Mouse (Mus musculus) adipocyte (in vitro differentiated cells): Measurements from ENCODE around the gene Arhgap24.

ENCODE experiments used
- DNase-seq: peaks from one replicate; pipeline ENCODE4 v3.0.0-alpha.2; 2016; ENCODE audit warnings: low spot score

Arhgap24 gene

DNA sequence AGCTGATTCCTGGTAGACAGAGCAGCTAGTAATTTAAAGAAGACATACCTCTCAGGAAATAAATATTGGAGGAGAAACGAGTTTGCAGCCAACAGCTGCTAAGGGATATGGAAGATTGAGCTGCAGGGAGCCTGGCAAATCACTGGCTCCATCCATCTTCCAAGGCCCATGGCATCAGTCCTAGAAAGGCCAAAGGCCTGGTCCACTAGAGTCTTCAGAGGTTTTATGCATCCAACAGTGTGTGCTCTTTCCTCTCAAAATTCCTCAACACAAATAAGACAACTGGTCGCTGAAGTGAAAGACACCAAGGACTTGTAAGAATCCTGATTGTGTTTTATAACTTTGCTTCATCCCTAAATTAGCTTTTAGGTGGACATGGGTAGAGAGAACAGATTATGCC, 194.1 kb downstream of the Arhgap24 start:
- DNase-seq, result peak; percentile 63

- no peak for DNase-seq
Measured at GRCm38 (mm10) chr5:102677176-102677575, 196.0 kb downstream of the Arhgap24 start.

DNA sequence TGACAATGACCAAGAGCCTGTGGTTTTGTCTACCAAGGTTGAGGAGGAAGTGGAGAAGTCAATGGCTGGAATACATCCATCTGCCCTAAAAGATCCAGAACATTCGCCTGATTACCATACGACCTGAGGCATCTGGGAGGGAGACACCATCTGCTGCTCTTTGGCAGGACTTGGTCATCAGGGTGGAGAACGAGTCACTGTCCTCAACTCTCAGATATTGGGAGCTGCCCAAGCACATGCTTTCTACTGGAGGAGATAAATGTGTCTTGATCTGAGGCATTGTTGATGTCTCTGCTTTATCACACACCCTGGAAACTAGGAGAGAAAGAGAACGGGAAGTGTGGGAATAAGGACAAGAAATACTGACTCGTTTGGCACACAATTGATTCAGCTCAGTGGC, 206.5 kb downstream of the Arhgap24 start:
- DNase-seq, result no peak

- DNase-seq, result peak; percentile 89
Measured at GRCm38 (mm10) chr5:102692487-102692886, 211.3 kb downstream of the Arhgap24 start.

DNA sequence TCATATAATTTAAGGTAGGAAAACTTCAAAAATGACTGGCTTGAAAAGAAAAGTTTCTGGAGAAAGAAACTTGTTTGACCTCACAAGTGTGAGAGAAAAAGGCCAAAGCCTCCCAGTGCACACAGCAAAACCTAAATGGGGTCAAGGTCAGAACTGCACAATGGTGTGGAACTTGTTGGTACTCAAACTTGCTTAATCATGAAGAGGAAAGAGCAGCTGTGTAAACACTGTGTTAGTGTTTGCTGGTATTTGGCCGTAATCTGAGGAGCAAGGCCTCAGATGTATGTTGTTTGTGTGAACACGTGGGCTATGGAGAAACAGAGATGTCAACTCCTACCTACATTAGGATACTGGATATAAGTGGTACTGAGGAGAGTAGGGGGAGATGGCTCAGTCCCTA, 212.0 kb downstream of the Arhgap24 start:
- DNase-seq, result peak; percentile 38

- no peak for DNase-seq
Measured at GRCm38 (mm10) chr5:102693871-102694270, 212.7 kb downstream of the Arhgap24 start.

DNA sequence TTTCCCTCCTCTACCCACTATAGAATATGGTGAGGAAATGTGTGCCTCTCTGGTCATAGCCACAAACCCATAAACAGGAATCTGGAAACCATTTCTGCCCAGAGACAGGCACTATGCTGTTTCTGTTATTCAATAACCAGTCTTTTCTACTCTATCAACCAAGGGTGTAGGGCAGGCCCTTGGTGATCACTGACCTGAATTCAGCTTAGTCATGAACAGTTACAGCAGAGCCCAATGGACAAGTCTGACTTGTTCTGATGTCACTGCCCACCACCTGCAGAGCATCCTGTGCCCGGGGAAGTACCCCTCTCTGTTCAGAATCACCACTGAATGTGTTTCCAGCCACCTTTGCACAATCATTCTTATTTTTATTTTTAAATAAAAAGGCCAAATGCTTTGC, 216.6 kb downstream of the Arhgap24 start:
- DNase-seq, result no peak

GRCm38 (mm10) chr5:102698396-102698795, 217.2 kb downstream of the Arhgap24 start:
- DNase-seq, result no peak

- DNase-seq, result peak; percentile 20
Measured at GRCm38 (mm10) chr5:102698891-102699290, 217.7 kb downstream of the Arhgap24 start.

DNA sequence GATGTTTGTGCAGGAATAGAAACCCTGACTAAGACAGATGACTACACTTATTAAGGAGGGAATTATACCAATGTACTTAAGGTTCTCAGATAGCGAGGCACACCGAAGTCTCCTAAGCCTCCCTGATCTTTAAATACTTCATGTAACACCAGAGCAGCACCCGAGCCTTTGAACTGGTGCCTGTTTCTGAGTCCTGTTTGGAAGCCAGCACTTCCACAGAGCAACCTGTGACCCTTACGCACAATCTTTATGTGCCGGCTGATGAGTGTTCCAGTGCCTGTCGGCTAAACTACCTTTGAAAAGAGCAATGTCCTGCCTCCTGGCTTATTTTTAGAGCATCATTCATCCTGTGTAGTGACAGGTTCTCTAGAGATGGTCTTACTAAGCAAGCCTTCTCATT, 221.4 kb downstream of the Arhgap24 start:
- DNase-seq, result no peak

- DNase-seq, result peak; percentile 92
Measured at GRCm38 (mm10) chr5:102703325-102704099, 222.3 kb downstream of the Arhgap24 start.

DNA sequence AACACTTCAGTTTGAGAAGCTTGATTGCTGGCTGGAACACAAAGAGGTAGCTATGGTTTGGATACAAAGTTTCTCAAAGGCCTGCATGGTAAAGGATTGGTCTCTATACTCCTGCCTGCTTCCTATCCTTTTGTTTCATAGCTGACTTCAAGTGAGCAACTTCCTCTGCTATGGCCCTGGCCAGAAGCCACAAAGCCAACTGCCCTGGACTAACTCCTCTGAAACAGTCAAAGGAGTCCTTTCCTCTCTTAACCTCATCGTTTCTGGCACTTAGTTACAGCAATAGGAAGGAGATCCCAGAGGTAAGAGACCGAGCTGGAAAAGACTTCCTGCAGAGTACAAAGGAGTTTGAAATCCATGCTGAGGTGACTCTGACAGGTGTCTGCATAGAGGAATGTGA, 224.0 kb downstream of the Arhgap24 start:
- DNase-seq, result peak; percentile 18

DNA sequence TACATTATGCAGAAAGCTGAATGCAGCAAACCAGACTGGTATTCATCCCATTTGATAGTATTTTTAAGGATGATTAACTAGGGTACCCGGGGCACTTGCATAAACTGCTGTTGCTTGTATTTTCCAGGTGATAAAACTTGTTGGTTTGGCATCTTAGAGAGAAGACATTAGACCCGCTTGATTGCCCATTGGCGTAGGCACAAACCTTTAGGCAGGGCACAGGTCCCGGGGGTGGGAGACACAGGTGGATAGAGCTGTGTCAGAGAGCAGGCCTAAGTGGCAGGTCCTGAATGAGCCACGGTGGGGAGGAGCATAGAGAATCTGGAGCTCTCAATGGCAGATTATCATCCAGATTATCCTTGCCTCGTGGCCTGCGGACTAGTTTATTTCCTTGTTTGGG, 229.1 kb downstream of the Arhgap24 start:
- no peak for DNase-seq

DNA sequence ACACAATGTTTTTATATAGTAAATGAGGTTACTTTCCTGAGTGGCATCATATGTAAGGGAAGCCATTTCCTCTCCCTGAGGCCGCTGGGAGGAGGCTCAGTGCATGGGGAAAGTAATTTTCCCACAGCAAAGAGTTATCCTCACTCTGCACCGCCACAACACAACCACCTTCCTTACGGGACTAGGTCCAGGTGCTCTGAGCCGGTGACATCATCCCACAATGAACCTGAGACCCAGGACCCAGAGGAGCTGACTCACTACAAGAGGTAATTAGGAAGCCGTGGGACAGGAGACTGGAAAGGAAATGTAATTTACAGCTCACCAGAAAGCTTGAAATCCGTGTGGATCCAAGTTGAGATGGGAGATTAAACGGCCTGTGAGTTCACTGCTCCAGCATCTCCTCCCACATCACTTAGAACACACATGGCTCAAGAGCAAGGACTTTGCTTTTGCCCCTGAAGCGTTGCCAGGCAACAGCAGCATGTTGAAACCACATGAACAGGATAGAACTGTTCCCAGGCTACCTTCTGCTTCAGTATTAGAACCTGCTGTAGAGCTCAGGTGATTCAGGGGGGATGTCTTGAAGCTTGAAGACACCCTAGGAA, 238.3 kb downstream of the Arhgap24 start:
- DNase-seq, result peak; percentile 42

GRCm38 (mm10) chr5:102723558-102723957, 242.4 kb downstream of the Arhgap24 start:
- no peak for DNase-seq

- DNase-seq, result no peak
Measured at GRCm38 (mm10) chr5:102724813-102725348, 243.7 kb downstream of the Arhgap24 start.

GRCm38 (mm10) chr5:102725365-102725764, 244.2 kb downstream of the Arhgap24 start:
- DNase-seq, result no peak

DNA sequence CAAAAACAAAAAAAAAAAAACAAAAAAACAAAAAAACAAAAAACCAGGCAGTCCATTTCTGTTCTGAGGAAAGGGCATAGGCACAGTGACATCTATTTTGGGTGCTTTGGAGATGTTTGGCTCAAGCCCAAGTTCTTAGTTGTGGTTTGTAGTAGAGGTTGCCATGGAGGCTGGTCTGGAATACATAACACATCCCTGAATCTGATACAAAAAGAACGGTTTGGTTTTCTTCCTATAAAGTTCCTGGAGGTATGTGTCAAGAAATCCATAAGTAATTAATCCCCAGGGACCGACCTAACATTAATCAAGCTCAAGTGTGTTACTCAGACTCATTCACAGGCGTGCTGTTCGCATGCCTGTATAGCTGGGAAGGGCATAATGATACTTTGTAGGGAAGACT, 245.8 kb downstream of the Arhgap24 start:
- DNase-seq, result peak; percentile 14

DNA sequence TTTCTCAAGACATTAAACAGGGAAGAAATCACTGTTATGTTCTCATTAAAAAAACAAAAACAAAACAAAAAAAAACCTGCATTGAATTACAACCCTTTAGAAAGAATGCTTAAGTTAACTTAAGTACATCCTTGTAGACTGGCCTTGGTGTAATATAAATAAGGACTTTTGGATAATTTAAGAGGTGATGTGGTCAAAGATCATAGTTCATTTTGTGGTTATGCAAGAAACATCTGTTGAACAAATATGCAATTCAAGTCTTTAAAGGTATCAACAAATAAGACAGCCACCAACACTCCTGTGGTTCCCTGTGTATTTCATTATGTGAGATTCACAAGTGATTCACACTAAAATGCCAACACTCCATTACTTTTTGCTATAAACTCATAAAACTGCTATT, 247.3 kb downstream of the Arhgap24 start:
- no peak for DNase-seq

GRCm38 (mm10) chr5:102729476-102729875, 248.3 kb downstream of the Arhgap24 start:
- DNase-seq, result peak; percentile 51

DNA sequence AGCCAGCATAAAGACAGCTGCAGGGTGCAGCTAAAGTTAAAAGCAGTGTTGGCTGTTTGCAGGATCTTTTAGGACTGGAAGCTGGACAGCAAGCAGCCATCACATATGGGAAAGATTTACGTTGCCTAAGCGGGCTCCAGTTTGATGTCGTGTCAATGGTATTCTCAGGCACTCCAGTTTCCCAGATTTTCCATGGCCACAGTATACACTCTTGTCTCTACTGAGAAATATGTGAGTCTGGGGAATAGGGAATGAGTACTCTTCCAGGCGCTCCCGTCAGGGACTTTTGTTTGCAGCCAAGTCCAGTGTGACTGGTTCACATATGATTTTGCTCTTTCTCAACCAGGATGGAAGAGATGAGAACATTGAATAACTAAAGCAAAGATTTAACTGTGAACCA, 254.9 kb downstream of the Arhgap24 start:
- no peak for DNase-seq

GRCm38 (mm10) chr5:102742554-102743255, 261.5 kb downstream of the Arhgap24 start:
- DNase-seq, result no peak

DNA sequence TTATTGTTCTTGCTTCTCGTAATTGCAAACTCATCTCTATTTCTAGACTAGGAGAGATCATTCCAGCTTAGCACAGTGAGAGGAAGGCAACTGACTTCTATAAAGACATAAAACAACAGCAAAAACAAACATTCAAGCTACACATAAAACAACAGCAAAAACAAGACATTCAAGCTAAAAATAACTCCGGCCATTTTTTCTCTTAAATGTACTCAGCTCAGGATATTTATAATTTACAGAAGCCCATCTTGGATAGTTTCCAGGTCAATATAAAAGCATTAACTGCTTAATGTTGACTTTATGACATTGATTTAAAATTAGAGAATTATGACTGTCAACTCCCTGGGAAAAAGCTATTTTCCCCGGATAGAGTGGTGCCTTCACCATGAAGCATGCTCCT, 262.2 kb downstream of the Arhgap24 start:
- no peak for DNase-seq
